Mouse (Mus musculus) embryonic facial prominence, embryonic 12.5 days (tissue): ENCODE measurements around the gene Farsa. TPM values are rescaled to one million over a fixed set of nuclear protein-coding genes. Genes with fewer than 3 reads are reported as not detected.

Source experiments
- ATAC-seq: fragments of 200-750 bp; cut with Nextera tagmentation; 2 replicates; pipeline ENCODE4 v1.8.0; 2017; ENCODE audit not compliant: insufficient number of reproducible peaks, insufficient read depth, low FRiP score, low TSS enrichment
- H3K27ac ChIP-seq: fragments of 300-500 bp; sonication (generic); 2 replicates; pipeline ENCODE4 v1.5.1; 2016; ENCODE audit warnings: mild to moderate bottlenecking
- H3K27me3 ChIP-seq: fragments of 300-500 bp; sonication (generic); 2 replicates; pipeline ENCODE4 v1.6.1; 2016; ENCODE audit warnings: mild to moderate bottlenecking, moderate library complexity
- H3K36me3 ChIP-seq: fragments of 300-500 bp; sonication (generic); 2 replicates; pipeline ENCODE4 v1.6.1; 2016; ENCODE audit warnings: mild to moderate bottlenecking
- H3K4me1 ChIP-seq: fragments of 300-500 bp; sonication (generic); 2 replicates; pipeline ENCODE4 v1.6.1; 2016
- H3K4me2 ChIP-seq: fragments of 300-500 bp; sonication (generic); replicated peaks from 2 replicates; pipeline ENCODE4 v1.6.1; 2016; ENCODE audit warnings: mild to moderate bottlenecking, moderate library complexity
- H3K4me3 ChIP-seq: fragments of 300-500 bp; sonication (generic); 2 replicates; pipeline ENCODE4 v1.5.1; 2016; ENCODE audit warnings: mild to moderate bottlenecking
- H3K9ac ChIP-seq: fragments of 300-500 bp; sonication (generic); 2 replicates; pipeline ENCODE4 v1.6.1; 2016; ENCODE audit warnings: mild to moderate bottlenecking, moderate library complexity
- H3K9me3 ChIP-seq: fragments of 300-500 bp; sonication (generic); 2 replicates; pipeline ENCODE4 v1.6.1; 2016; ENCODE audit warnings: mild to moderate bottlenecking, moderate library complexity
- WGBS: fragments of 180-500 bp; shearing (Covaris S2); methylation state at CpG from one replicate; pipeline ENCODE4 v1.1.7; 2016; 5-methylcytosine and 5-hydroxymethylcytosine counted together
- microRNA-seq: library from miRNA; unstranded; fragments of <30 nt; microRNA quantifications from one replicate; pipeline ENCODE4, GENCODE M21; 2017
- polyA plus RNA-seq: library from polyadenylated mRNA; unstranded; fragments of >200 nt; fragmentation: Nextera tagmentation; extraction: Ambion mirVana; gene quantifications from 2 replicates; pipeline ENCODE4 v1.2.1, GENCODE M21; 2016

The Farsa gene
- polyA plus RNA-seq, 1 experiment from 2014 or later = 106 TPM

GRCm38 (mm10) chr8:84915269-84915668 lies 58.5 kb downstream of the Farsa start:
- H3K4me2 ChIP-seq = no peak overlapping the region
- H3K36me3 ChIP-seq = peaks cover 4% of the 10 kb centered on the region; the same call in 1 of the 2 replicates
- H3K27me3 ChIP-seq = peaks cover 80% of the 10 kb centered on the region
- 87% methylated on average over 8 of the region's 8 CpGs for WGBS
- H3K4me1 ChIP-seq = peaks cover 12% of the 10 kb centered on the region
- no peaks in the 10 kb centered on the region for H3K9me3 ChIP-seq
- ATAC-seq = no peak
- no peak overlapping the region for H3K27ac ChIP-seq
- no peak overlapping the region for H3K4me3 ChIP-seq
- H3K9ac ChIP-seq = no peak overlapping the region

GRCm38 (mm10) chr8:84917781-84918180 lies 61.0 kb downstream of the Farsa start:
- 38% methylated on average over 20 of the region's 20 CpGs for WGBS
- 0 out of 2 replicates have a peak, but pooled peaks have one; percentile 29 for ATAC-seq
- Histone ChIP-seq H3K9me3 (no peaks in the 10 kb centered on the region), H3K9ac (no peak overlapping the region), H3K4me3 (no peak overlapping the region), H3K4me1 (peaks cover 6% of the 10 kb centered on the region), H3K4me2 (no peak overlapping the region), H3K27ac (no peak overlapping the region), H3K27me3 (peaks cover 55% of the 10 kb centered on the region), H3K36me3 (0 out of 2 replicates have a peak, but pooled peaks cover 4% of the 10 kb centered on the region)

GRCm38 (mm10) chr8:84918646-84919045 lies 61.9 kb downstream of the Farsa start:
- Histone ChIP-seq H3K4me2 (no peak overlapping the region), H3K27ac (no peak overlapping the region), H3K9ac (no peak overlapping the region), H3K36me3 (0 out of 2 replicates have a peak, but pooled peaks cover 4% of the 10 kb centered on the region), H3K4me3 (no peak overlapping the region), H3K27me3 (peaks cover 46% of the 10 kb centered on the region), H3K9me3 (no peaks in the 10 kb centered on the region), H3K4me1 (peaks cover under 1% of the 10 kb centered on the region; the same call in 1 of the 2 replicates)
- ATAC-seq = no peak
- WGBS = 93% methylated on average over 15 of the region's 15 CpGs

Small RNA genes lying within 50 kb of the gene (microRNA-seq; reads per million reads assigned to microRNA genes)
- gene Mir7069 = 3.6 reads per million, percentile 16 among the genes with 10 or more reads in this experiment

Other genes with a start within 250 kb of the Farsa start
- gene Ier2, start 194.1 kb upstream of the Farsa start, polyA plus RNA-seq = 94.5 and 97.0 TPM in 2 replicates
- gene Trmt1, start 170.7 kb upstream of the Farsa start, polyA plus RNA-seq = 71.2 and 73.6 TPM in 2 replicates
- 19.4 and 20.8 TPM in 2 replicates for gene Nacc1, start 169.1 kb upstream of the Farsa start, polyA plus RNA-seq
- 4.9 and 5.0 TPM in 2 replicates for gene Lyl1, start 155.5 kb upstream of the Farsa start, polyA plus RNA-seq
- 7.1 and 7.4 TPM in 2 replicates for gene G430095P16Rik, start 134.0 kb upstream of the Farsa start, polyA plus RNA-seq
- gene Nfix, start 56.6 kb upstream of the Farsa start, polyA plus RNA-seq = 18.4 and 21.2 TPM in 2 replicates
- gene Dand5, start 34.2 kb upstream of the Farsa start, polyA plus RNA-seq = 5.3 and 5.5 TPM in 2 replicates
- gene Gadd45gip1, start 25.5 kb upstream of the Farsa start, polyA plus RNA-seq = 46.7 and 46.8 TPM in 2 replicates
- gene Rad23a, start 16.3 kb upstream of the Farsa start, polyA plus RNA-seq = 96.0 TPM in 2 replicates
- gene Calr, start 10.1 kb upstream of the Farsa start, polyA plus RNA-seq = 919 and 944 TPM in 2 replicates
- 84.1 and 91.7 TPM in 2 replicates for gene Syce2, start 15.1 kb downstream of the Farsa start, polyA plus RNA-seq
- gene Gcdh, start 36.9 kb downstream of the Farsa start, polyA plus RNA-seq = 44.3 and 45.2 TPM in 2 replicates
- 4.7 and 5.4 TPM in 2 replicates for gene Klf1, start 44.9 kb downstream of the Farsa start, polyA plus RNA-seq
- gene Dnase2a, start 51.6 kb downstream of the Farsa start, polyA plus RNA-seq = 14.8 and 15.4 TPM in 2 replicates
- 5.3 and 5.7 TPM in 2 replicates for gene Mast1, start 80.4 kb downstream of the Farsa start, polyA plus RNA-seq
- gene Rtbdn, start 90.0 kb downstream of the Farsa start, polyA plus RNA-seq = 0.50 and 0.52 TPM in 2 replicates
- not detected in 2 replicates for gene Gm49661, start 112.4 kb downstream of the Farsa start, polyA plus RNA-seq
- 1,038 and 1,130 TPM in 2 replicates for gene Prdx2, start 112.6 kb downstream of the Farsa start, polyA plus RNA-seq
- 104 and 115 TPM in 2 replicates for gene Rnaseh2a, start 112.8 kb downstream of the Farsa start, polyA plus RNA-seq
- gene Junb, start 121.7 kb downstream of the Farsa start, polyA plus RNA-seq = 8.0 and 9.0 TPM in 2 replicates
- 20.6 TPM in 2 replicates for gene Hook2, start 133.6 kb downstream of the Farsa start, polyA plus RNA-seq
- 0.08 TPM in 1 of 2 replicates, not detected in the other for gene Best2, start 157.5 kb downstream of the Farsa start, polyA plus RNA-seq
- 125 and 132 TPM in 2 replicates for gene Asna1, start 168.3 kb downstream of the Farsa start, polyA plus RNA-seq
- 160 and 176 TPM in 2 replicates for gene Trir, start 169.8 kb downstream of the Farsa start, polyA plus RNA-seq
- 31.7 and 33.3 TPM in 2 replicates for gene Tnpo2, start 179.9 kb downstream of the Farsa start, polyA plus RNA-seq
- gene Fbxw9, start 203.1 kb downstream of the Farsa start, polyA plus RNA-seq = 32.8 and 35.8 TPM in 2 replicates
- gene Gm5741, start 211.0 kb downstream of the Farsa start, polyA plus RNA-seq = 0.90 TPM in 1 of 2 replicates, not detected in the other
- gene Dhps, start 214.8 kb downstream of the Farsa start, polyA plus RNA-seq = 66.8 and 67.9 TPM in 2 replicates
- gene Wdr83os, start 223.8 kb downstream of the Farsa start, polyA plus RNA-seq = 118 and 128 TPM in 2 replicates
- gene Wdr83, start 224.3 kb downstream of the Farsa start, polyA plus RNA-seq = 48.9 and 49.1 TPM in 2 replicates
- gene Man2b1, start 226.3 kb downstream of the Farsa start, polyA plus RNA-seq = 25.9 and 27.6 TPM in 2 replicates